Mouse (Mus musculus): Measurements from ENCODE around the gene Msl3l2. TPM values are rescaled to one million over a fixed set of nuclear protein-coding genes. Genes with fewer than 3 reads are reported as not detected.
A peak's percentile ranks its signal among the peaks of the same experiment; 100 is the strongest.

The Msl3l2 gene
- polyA plus RNA-seq, 1 experiment from 2014 or later = 10.7 TPM

GRCm38 (mm10) chr10:56158748-56159147 lies 52.0 kb downstream of the Msl3l2 start:
- no peaks in the 10 kb centered on the region for H3K27me3 ChIP-seq (replicated peaks; ENCODE audit: control insufficient read depth, insufficient read depth, low read length)
- H3K4me1 ChIP-seq (ENCODE audit: control insufficient read depth, insufficient read depth, low read depth, low read length) = no peaks in the 10 kb centered on the region
- H3K27ac ChIP-seq (ENCODE audit: low read depth, low read length) = no peak overlapping the region
- no peak overlapping the region for H3K4me2 ChIP-seq (ENCODE audit: low read length)
- no peaks in the 10 kb centered on the region for H3K9me3 ChIP-seq (ENCODE audit: control insufficient read depth, low read length)
- no peak overlapping the region for H3K4me3 ChIP-seq (ENCODE audit: low read length)
- no peaks in the 10 kb centered on the region for H3K36me3 ChIP-seq (ENCODE audit: control insufficient read depth, insufficient read depth, low read length)
- WGBS = 21% methylated on average over 2 of the region's 2 CpGs
- H3K9ac ChIP-seq (ENCODE audit: low read depth, low read length) = no peak overlapping the region
- 0 out of 2 replicates have a peak, but pooled peaks have one; percentile 54 for ATAC-seq

- 59% methylated on average over 3 of the region's 3 CpGs for WGBS
- ATAC-seq = no peak
Observed at GRCm38 (mm10) chr10:56164411-56164810, 57.7 kb downstream of the Msl3l2 start.

GRCm38 (mm10) chr10:56165758-56166157 lies 59.0 kb downstream of the Msl3l2 start:
- WGBS = 87% methylated on average over 4 of the region's 4 CpGs
- no peaks in the 10 kb centered on the region for H3K9me3 ChIP-seq (ENCODE audit: control insufficient read depth, low read length)
- H3K27ac ChIP-seq (ENCODE audit: low read depth, low read length) = no peak overlapping the region
- H3K36me3 ChIP-seq (ENCODE audit: control insufficient read depth, insufficient read depth, low read length) = no peaks in the 10 kb centered on the region
- no peak overlapping the region for H3K9ac ChIP-seq (ENCODE audit: low read depth, low read length)
- no peaks in the 10 kb centered on the region for H3K27me3 ChIP-seq (replicated peaks; ENCODE audit: control insufficient read depth, insufficient read depth, low read length)
- H3K4me2 ChIP-seq (ENCODE audit: low read length) = no peak overlapping the region
- ATAC-seq = no peak
- no peak overlapping the region for H3K4me3 ChIP-seq (ENCODE audit: low read length)
- H3K4me1 ChIP-seq (ENCODE audit: control insufficient read depth, insufficient read depth, low read depth, low read length) = no peaks in the 10 kb centered on the region

More at GRCm38 (mm10) chr10:56164411-56164810, 57.7 kb downstream of the Msl3l2 start:
- H3K27me3 ChIP-seq (replicated peaks; ENCODE audit: control insufficient read depth, insufficient read depth, low read length) = no peaks in the 10 kb centered on the region
- no peaks in the 10 kb centered on the region for H3K4me1 ChIP-seq (ENCODE audit: control insufficient read depth, insufficient read depth, low read depth, low read length)
- H3K9me3 ChIP-seq (ENCODE audit: control insufficient read depth, low read length) = no peaks in the 10 kb centered on the region
- H3K4me2 ChIP-seq (ENCODE audit: low read length) = no peak overlapping the region
- H3K36me3 ChIP-seq (ENCODE audit: control insufficient read depth, insufficient read depth, low read length) = no peaks in the 10 kb centered on the region
- H3K4me3 ChIP-seq (ENCODE audit: low read length) = no peak overlapping the region
- H3K27ac ChIP-seq (ENCODE audit: low read depth, low read length) = no peak overlapping the region
- no peak overlapping the region for H3K9ac ChIP-seq (ENCODE audit: low read depth, low read length)

Other genes with a start within 250 kb of the Msl3l2 start
- gene Tbc1d32, start 121.8 kb downstream of the Msl3l2 start, polyA plus RNA-seq (2015; fragmentation: Nextera tagmentation; extraction: Ambion mirVana) = 2.6 TPM in 2 replicates